Mouse (Mus musculus) olfactory bulb, adult 2 months (tissue): ENCODE measurements around the gene Plekho2.

Experiments
- CTCF ChIP-seq: fragments of 200-500 bp; IDR thresholded peaks from 2 replicates; pipeline ENCODE4 v1.5.1; 2012; ENCODE audit warnings: low read depth, mild to moderate bottlenecking, low read length, moderate library complexity; ENCODE audit not compliant: insufficient read depth
- POLR2A ChIP-seq: fragments of 200-500 bp; IDR thresholded peaks from 2 replicates; pipeline ENCODE4 v1.6.1; 2012; ENCODE audit warnings: mild to moderate bottlenecking, low read depth, low read length, moderate library complexity; ENCODE audit not compliant: insufficient read depth

GRCm38 (mm10) chr9:65586406-65587269 is 6.8 kb upstream of the Plekho2 start, which contains the start of gene Pif1:
- TF ChIP-seq POLR2A = no peak
- no peak for TF ChIP-seq CTCF
